Mouse (Mus musculus): ENCODE data around the gene Gstm5. TPM values are rescaled to one million over a fixed set of nuclear protein-coding genes. Genes with fewer than 3 reads are reported as not detected.

Gene Gstm5
- polyA plus RNA-seq, 1 experiment from 2014 or later: 286 TPM

DNA sequence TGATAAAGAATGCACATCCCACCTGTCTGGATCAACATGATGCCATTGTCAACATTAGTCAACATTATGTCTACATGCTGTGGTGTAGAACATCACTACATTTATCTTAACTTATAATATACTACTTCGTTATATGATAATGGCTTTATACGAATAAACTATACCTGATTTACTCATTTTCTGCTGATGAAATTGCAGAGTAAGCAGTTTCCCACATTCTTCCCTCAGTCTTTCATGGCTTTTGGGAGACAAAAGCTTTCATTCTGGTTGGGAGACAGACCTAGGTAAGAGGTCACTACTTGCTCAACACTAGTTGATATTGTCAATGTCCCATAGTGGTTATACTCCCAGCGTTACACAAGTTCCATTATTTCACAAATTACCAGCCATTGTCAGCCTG lies 29.7 kb downstream of the Gstm5 start:
- H3K27me3 ChIP-seq: no peaks in the 10 kb centered on the region
- ATAC-seq (ENCODE audit: low read depth): no peak
- no peak overlapping the region for H3K9ac ChIP-seq
- H3K4me3 ChIP-seq: no peak overlapping the region
- H3K27ac ChIP-seq (replicated peaks): no peak overlapping the region
- H3K9me3 ChIP-seq: no peaks in the 10 kb centered on the region
- no peaks in the 10 kb centered on the region for H3K36me3 ChIP-seq
- peaks cover 29% of the 10 kb centered on the region for H3K4me1 ChIP-seq (replicated peaks)
- WGBS: 90% methylated on average over 3 of the region's 3 CpGs
- H3K4me2 ChIP-seq: no peak overlapping the region

DNA sequence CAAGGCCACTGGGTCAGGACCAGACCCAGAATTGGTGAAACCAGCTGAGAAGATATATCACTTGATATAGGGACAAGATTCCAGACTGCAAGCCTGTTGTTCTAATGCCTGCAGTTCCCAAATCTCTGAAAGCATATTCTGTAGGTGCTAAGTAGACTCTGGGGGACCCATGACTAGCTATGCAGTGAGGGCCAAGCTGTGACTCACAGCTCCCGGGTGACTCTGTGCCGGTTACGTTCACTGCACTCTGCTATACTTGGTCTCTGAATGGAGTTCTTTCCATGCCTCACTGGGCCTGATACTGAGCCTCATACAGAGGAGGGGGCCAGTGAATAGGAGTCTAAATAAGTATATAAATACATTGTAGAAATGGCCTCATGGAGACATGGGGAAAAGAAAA lies 32.2 kb downstream of the Gstm5 start:
- H3K27ac ChIP-seq (replicated peaks): 0 out of 2 replicates have a peak overlapping the region, but pooled peaks have one; percentile 38
- no peak overlapping the region for H3K4me2 ChIP-seq
- H3K36me3 ChIP-seq: no peaks in the 10 kb centered on the region
- no peak overlapping the region for H3K9ac ChIP-seq
- no peaks in the 10 kb centered on the region for H3K27me3 ChIP-seq
- 57% methylated on average over 3 of the region's 3 CpGs for WGBS
- H3K9me3 ChIP-seq: no peaks in the 10 kb centered on the region
- H3K4me3 ChIP-seq: no peak overlapping the region
- H3K4me1 ChIP-seq (replicated peaks): peaks cover 48% of the 10 kb centered on the region
- no peak for ATAC-seq (ENCODE audit: low read depth)

DNA sequence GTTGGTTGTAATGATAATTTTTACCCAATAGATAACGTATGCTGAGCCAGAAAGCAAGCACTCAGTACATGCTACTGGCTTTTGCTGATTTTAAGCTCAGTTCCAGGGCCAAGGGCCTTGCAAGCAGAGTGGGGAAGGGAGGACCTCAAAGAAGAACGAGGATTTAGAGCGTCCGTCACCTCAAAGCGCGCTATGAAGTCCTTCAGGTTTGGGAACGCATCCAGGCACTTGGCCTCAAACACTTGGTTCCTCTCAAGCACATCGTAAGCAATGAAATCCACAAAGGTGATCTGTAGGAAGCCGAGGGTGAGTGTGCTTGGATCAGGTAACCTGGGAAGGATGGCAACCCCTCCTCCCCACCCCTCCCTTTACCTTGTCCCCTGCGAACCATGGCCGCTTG lies 33.1 kb downstream of the Gstm5 start:
- peak overlapping the region; percentile 6; the same call in 1 of the 2 replicates for H3K9ac ChIP-seq
- no peak for ATAC-seq (ENCODE audit: low read depth)
- no peak overlapping the region for H3K4me3 ChIP-seq
- no peaks in the 10 kb centered on the region for H3K9me3 ChIP-seq
- 81% methylated on average over 11 of the region's 11 CpGs for WGBS
- no peaks in the 10 kb centered on the region for H3K36me3 ChIP-seq
- H3K4me1 ChIP-seq (replicated peaks): peaks cover 48% of the 10 kb centered on the region
- H3K27me3 ChIP-seq: no peaks in the 10 kb centered on the region
- H3K4me2 ChIP-seq: no peak overlapping the region
- peak overlapping the region; percentile 14; the same call in 1 of the 2 replicates for H3K27ac ChIP-seq (replicated peaks)

DNA sequence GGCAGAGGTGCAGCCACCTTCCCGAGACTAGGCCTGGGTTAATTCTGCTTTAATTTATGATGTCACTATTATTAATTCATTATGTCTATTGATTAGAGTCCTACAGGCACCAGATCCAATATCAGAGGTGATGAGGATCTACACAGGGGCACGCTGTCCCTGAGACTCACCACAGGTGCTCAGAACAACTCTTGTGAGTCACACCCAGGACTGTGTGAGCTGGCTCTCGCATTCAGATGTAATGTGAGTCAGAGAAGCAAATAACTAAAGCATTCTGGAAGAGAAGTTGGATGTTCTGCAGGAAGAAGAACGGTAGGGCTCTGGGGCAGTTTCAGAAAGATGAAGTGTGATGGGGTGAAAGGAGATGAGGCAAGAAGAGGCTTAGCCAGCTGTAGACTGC lies 33.6 kb downstream of the Gstm5 start:
- H3K27me3 ChIP-seq: no peaks in the 10 kb centered on the region
- H3K36me3 ChIP-seq: no peaks in the 10 kb centered on the region
- no peak overlapping the region for H3K27ac ChIP-seq (replicated peaks)
- H3K9ac ChIP-seq: no peak overlapping the region
- H3K9me3 ChIP-seq: no peaks in the 10 kb centered on the region
- no peak for ATAC-seq (ENCODE audit: low read depth)
- no peak overlapping the region for H3K4me2 ChIP-seq
- 76% methylated on average over 4 of the region's 4 CpGs for WGBS
- H3K4me3 ChIP-seq: no peak overlapping the region
- peaks cover 48% of the 10 kb centered on the region for H3K4me1 ChIP-seq (replicated peaks)

DNA sequence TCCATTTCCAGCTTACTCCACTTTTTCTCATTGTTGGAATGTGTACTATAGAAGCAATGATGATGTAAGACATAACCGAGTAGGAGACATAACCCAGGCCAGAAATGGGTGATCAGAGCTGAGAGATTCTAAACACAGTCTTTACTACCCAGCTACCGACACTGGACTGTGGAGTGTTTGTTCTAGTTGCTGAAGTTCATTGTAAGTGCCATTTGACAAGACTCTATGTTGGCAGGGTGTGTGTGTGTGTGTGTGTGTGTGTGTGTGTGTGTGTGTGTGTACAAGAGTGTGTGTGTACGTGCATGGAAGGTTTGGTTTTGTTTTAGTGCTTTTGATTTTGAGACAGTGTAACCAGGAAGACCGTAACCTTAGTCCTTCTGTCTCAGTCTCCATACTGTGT lies 34.1 kb downstream of the Gstm5 start:
- H3K27me3 ChIP-seq: no peaks in the 10 kb centered on the region; the same call in 1 of the 2 replicates
- peaks cover 48% of the 10 kb centered on the region for H3K4me1 ChIP-seq (replicated peaks)
- no peaks in the 10 kb centered on the region for H3K9me3 ChIP-seq
- no peak for ATAC-seq (ENCODE audit: low read depth)
- H3K9ac ChIP-seq: no peak overlapping the region
- H3K27ac ChIP-seq (replicated peaks): no peak overlapping the region
- H3K36me3 ChIP-seq: no peaks in the 10 kb centered on the region
- H3K4me2 ChIP-seq: no peak overlapping the region
- WGBS: 92% methylated on average over 4 of the region's 4 CpGs
- no peak overlapping the region for H3K4me3 ChIP-seq

DNA sequence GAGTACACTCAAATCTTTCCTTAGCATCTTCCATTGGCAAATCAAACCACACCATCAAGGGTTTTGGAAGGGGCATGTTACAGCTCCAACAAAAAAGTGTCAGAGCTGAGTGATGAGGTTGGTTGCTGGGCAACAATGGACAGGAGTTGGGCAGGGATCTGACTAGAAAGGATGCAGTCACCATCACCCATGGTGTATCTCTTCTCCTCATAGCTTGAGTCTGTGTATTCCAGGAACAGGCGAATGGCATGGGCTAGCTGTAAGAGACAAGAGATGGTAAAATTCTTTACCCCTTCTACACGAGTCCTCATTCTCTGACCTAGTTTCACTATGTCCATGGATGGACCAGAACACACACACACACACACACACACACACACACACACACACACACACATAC lies 35.5 kb downstream of the Gstm5 start:
- H3K27me3 ChIP-seq: no peaks in the 10 kb centered on the region; the same call in 1 of the 2 replicates
- peak overlapping the region; percentile 91 for H3K27ac ChIP-seq (replicated peaks)
- peaks cover 48% of the 10 kb centered on the region for H3K4me1 ChIP-seq (replicated peaks)
- H3K9ac ChIP-seq: peak overlapping the region; percentile 64
- H3K36me3 ChIP-seq: no peaks in the 10 kb centered on the region
- WGBS: 50% methylated on average over 2 of the region's 2 CpGs
- no peaks in the 10 kb centered on the region for H3K9me3 ChIP-seq
- no peak; the same call in 1 of the 2 replicates for ATAC-seq (ENCODE audit: low read depth)
- H3K4me2 ChIP-seq: peak overlapping the region; percentile 54
- H3K4me3 ChIP-seq: peak overlapping the region; percentile 30

DNA sequence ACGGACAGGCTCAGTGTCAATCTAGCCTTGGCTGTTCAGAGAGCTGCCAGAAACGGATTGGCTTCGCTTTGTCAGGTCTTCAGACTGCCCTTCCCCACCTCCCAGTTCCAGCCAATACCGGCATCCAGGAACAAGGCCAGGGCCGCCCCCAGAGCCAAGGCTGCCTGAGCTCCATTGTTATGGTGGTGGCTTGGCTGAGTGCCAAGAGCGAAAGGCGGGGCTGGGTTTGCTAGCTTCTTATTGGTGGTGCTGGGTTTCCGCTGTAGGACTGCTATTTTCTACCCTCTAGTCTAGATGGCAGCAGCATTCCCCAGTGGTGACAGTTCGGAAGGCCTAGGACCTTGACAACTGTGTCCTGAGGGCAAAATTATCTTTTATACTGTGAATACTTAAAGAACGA lies 36.0 kb downstream of the Gstm5 start, which contains the start of gene Gstm7:
TSS of gene Gstm7 (minus strand) at position 148 of the 400 bp plus-strand sequence.
- Histone ChIP-seq H3K9me3 (no peaks in the 10 kb centered on the region), H3K4me2 (peak within 1 kb of the TSS; percentile 54), H3K9ac (peak within 1 kb of the TSS; percentile 64), H3K4me3 (peak within 1 kb of the TSS; percentile 30), H3K27me3 (no peaks in the 10 kb centered on the region; the same call in 1 of the 2 replicates), H3K4me1 (replicated peaks) (peaks cover 48% of the 10 kb centered on the region), H3K36me3 (no peaks in the 10 kb centered on the region), H3K27ac (replicated peaks) (peak within 1 kb of the TSS; percentile 91)
- 4% methylated on average over 10 of the region's 10 CpGs for WGBS
- ATAC-seq (ENCODE audit: low read depth): peak; percentile 97

DNA sequence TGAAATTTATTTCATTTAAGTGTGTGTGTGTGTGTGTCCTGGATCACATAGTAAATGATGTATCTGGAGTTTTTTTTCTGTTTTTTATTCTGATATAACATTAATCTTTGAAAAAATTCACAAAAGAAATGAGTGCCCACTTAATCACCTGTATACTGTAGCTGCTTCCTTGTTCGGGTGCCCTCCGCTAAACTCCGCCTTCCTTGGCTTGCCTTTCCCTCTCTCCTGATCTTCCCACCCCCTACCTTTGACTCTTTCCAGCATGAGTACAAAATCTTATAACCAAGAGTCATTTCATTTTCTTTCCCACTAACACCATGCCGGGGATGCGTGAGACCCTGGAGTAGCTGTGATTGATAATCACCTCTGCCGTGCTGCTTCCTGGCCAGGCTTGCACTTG lies 36.5 kb downstream of the Gstm5 start:
- Histone ChIP-seq H3K36me3 (no peaks in the 10 kb centered on the region), H3K4me1 (replicated peaks) (peaks cover 46% of the 10 kb centered on the region), H3K9me3 (no peaks in the 10 kb centered on the region), H3K4me3 (no peak overlapping the region), H3K9ac (no peak overlapping the region), H3K27me3 (no peaks in the 10 kb centered on the region; the same call in 1 of the 2 replicates), H3K27ac (replicated peaks) (no peak overlapping the region), H3K4me2 (no peak overlapping the region)
- ATAC-seq (ENCODE audit: low read depth): no peak
- WGBS: 66% methylated on average over 6 of the region's 6 CpGs

DNA sequence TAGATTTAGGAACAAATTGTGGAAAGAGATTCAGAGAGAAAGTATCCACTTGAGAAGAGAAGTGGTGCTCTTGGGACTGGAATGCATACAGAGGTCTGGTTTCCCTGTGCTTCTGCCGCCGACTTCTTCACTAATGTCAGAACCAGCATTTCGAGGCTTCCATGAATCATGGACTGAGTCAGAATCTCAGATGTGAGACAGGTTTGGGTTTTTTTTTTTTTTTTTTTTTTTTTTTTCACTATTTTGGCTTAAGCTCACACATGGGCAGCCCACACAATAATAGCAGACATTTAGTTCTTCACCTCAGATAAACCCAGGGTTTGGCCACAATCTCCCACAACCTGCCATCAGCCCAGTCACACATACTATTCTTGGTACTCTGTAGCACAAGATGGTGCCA lies 39.6 kb downstream of the Gstm5 start:
- H3K4me3 ChIP-seq: no peak overlapping the region
- no peak overlapping the region for H3K27ac ChIP-seq (replicated peaks)
- WGBS: 85% methylated on average over 3 of the region's 3 CpGs
- H3K9me3 ChIP-seq: no peaks in the 10 kb centered on the region
- H3K4me2 ChIP-seq: no peak overlapping the region
- ATAC-seq (ENCODE audit: low read depth): no peak
- peaks cover 28% of the 10 kb centered on the region for H3K4me1 ChIP-seq (replicated peaks)
- no peak overlapping the region for H3K9ac ChIP-seq
- no peaks in the 10 kb centered on the region for H3K36me3 ChIP-seq
- no peaks in the 10 kb centered on the region; the same call in 1 of the 2 replicates for H3K27me3 ChIP-seq

DNA sequence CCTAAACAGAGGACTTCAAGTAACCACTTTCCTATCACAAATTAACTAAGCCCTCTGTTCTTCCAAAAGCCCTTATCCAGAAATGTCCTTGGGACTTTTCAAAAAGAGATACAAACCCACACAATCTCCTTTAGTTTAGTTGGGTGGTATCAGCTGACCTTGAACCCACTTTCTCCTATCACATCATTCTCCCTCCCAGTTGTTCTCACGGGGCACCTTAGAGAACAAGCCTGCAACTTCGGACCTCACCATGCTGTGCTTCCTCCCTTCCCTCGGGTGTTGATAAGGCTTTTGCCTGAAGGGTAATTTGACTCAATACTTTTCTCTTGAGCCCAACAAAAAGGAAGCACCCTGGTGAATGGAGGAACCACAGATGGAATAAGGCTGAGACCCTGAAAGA lies 40.3 kb downstream of the Gstm5 start:
- no peak overlapping the region for H3K9ac ChIP-seq
- no peak for ATAC-seq (ENCODE audit: low read depth)
- H3K4me3 ChIP-seq: no peak overlapping the region
- no peak overlapping the region for H3K27ac ChIP-seq (replicated peaks)
- no peaks in the 10 kb centered on the region for H3K9me3 ChIP-seq
- H3K4me1 ChIP-seq (replicated peaks): peaks cover 26% of the 10 kb centered on the region
- H3K4me2 ChIP-seq: no peak overlapping the region
- H3K27me3 ChIP-seq: no peaks in the 10 kb centered on the region; the same call in 1 of the 2 replicates
- WGBS: 53% methylated on average over 3 of the region's 3 CpGs
- H3K36me3 ChIP-seq: no peaks in the 10 kb centered on the region

DNA sequence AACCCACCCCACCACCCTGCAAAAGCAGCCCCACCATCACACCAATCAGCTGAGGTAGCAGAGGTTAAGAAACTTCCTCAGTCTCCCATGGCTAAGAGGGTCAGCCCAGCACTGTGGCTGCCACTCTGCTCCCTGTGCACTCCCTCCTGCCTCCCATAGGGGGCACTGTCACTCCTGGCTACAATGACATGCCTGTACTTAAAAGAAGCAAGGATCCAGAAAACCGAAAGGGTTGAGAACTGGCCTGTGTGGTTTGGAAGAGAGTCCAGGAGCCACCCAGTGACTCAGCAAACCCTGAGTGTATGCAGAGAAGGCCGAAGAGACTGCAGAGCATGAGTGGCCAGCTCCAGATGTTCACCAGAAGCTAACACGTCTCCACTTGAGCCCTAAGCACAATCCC lies 43.8 kb downstream of the Gstm5 start:
- WGBS: 50% methylated on average over 3 of the region's 3 CpGs
- Histone ChIP-seq H3K36me3 (no peaks in the 10 kb centered on the region), H3K4me1 (replicated peaks) (peaks cover 33% of the 10 kb centered on the region), H3K4me3 (no peak overlapping the region), H3K9ac (no peak overlapping the region), H3K27me3 (no peaks in the 10 kb centered on the region; the same call in 1 of the 2 replicates), H3K9me3 (no peaks in the 10 kb centered on the region), H3K27ac (replicated peaks) (no peak overlapping the region), H3K4me2 (no peak overlapping the region)
- no peak for ATAC-seq (ENCODE audit: low read depth)

DNA sequence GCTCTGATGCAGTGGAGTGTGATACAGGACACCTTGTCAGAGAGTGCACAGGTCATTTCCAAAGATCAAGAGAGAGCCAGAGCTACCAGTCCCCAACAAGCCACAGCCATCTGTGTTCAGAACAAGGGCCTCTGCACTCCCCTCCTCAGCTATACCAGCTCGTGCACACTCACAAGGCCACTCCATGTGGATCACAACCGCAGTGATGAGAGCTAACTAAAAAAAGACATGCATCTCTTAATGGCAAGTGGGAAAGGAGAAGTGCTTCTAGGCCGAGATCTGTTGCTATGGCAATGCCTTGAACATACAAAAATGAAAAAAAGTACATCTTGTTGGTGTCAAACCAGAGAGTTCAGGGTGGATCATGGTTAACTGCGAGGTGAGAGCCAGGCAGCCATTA lies 44.2 kb downstream of the Gstm5 start:
- Histone ChIP-seq H3K4me2 (no peak overlapping the region), H3K4me3 (no peak overlapping the region), H3K9ac (no peak overlapping the region), H3K27me3 (no peaks in the 10 kb centered on the region; the same call in 1 of the 2 replicates), H3K36me3 (no peaks in the 10 kb centered on the region), H3K4me1 (replicated peaks) (peaks cover 33% of the 10 kb centered on the region), H3K9me3 (no peaks in the 10 kb centered on the region), H3K27ac (replicated peaks) (no peak overlapping the region)
- ATAC-seq (ENCODE audit: low read depth): no peak
- 66% methylated on average over 4 of the region's 4 CpGs for WGBS

DNA sequence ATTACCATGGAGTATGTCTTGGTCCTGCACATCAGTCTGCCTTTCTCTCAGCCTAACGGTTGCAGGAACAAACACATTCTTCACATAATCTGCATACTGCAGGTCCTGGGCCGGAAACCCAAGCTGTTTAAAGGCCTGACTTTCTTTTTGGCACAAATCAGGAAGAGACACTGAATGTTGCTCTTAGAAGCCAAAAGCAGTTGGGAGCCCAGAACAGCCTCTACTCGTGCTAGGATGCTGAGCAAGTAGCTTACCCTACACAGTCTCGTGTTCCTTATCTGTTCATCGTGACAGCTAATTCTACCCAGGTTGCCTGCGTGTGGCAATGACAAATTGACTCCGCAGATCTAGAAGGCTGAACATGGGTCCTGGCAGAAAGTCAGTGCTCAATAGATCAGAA lies 44.9 kb downstream of the Gstm5 start:
- Histone ChIP-seq H3K27ac (replicated peaks) (no peak overlapping the region), H3K9ac (no peak overlapping the region), H3K4me1 (replicated peaks) (peaks cover 33% of the 10 kb centered on the region), H3K27me3 (no peaks in the 10 kb centered on the region), H3K9me3 (no peaks in the 10 kb centered on the region), H3K4me2 (no peak overlapping the region), H3K36me3 (no peaks in the 10 kb centered on the region), H3K4me3 (no peak overlapping the region)
- WGBS: 80% methylated on average over 7 of the region's 7 CpGs
- ATAC-seq (ENCODE audit: low read depth): no peak
